Mouse (Mus musculus) stomach, embryonic 14.5 days (tissue): ENCODE data around the gene Gstm1. TPM values are rescaled to one million over a fixed set of nuclear protein-coding genes. Genes with fewer than 3 reads are reported as not detected.

Experiments
- ATAC-seq: fragments of 200-750 bp; cut with Nextera tagmentation; 2 replicates; pipeline ENCODE4 v1.8.0; 2017; ENCODE audit warnings: low read depth, moderate TSS enrichment; ENCODE audit not compliant: insufficient number of reproducible peaks, insufficient read depth, low FRiP score
- H3K27ac ChIP-seq: fragments of 300-500 bp; sonication (generic); 2 replicates; pipeline ENCODE4 v1.5.1; 2014; ENCODE audit warnings: mild to moderate bottlenecking, low read length, moderate library complexity, mixed read lengths
- H3K27me3 ChIP-seq: fragments of 300-500 bp; sonication (generic); 2 replicates; pipeline ENCODE4 v1.6.1; 2014; ENCODE audit warnings: low read length, control low read depth, mixed read lengths; ENCODE audit not compliant: control insufficient read depth, insufficient read depth
- H3K36me3 ChIP-seq: fragments of 300-500 bp; sonication (generic); 2 replicates; pipeline ENCODE4 v1.6.1; 2014; ENCODE audit warnings: mild to moderate bottlenecking, control low read depth, low read length, moderate library complexity, mixed read lengths; ENCODE audit not compliant: control insufficient read depth, insufficient read depth
- H3K4me1 ChIP-seq: fragments of 300-500 bp; sonication (generic); 2 replicates; pipeline ENCODE4 v1.6.1; 2014; ENCODE audit warnings: low read length, control low read depth, mixed read lengths; ENCODE audit not compliant: control insufficient read depth, insufficient read depth
- H3K4me2 ChIP-seq: fragments of 300-500 bp; sonication (generic); replicated peaks from 2 replicates; pipeline ENCODE4 v1.6.1; 2014; ENCODE audit warnings: low read depth, low read length, control low read depth
- H3K4me3 ChIP-seq: fragments of 300-500 bp; sonication (generic); 2 replicates; pipeline ENCODE4 v1.5.1; 2014; ENCODE audit warnings: low read depth, low read length, control low read depth
- H3K9ac ChIP-seq: fragments of 300-500 bp; sonication (generic); replicated peaks from 2 replicates; pipeline ENCODE4 v1.6.1; 2014; ENCODE audit warnings: low read depth, mild to moderate bottlenecking, control low read depth, low read length, moderate library complexity, mixed read lengths
- H3K9me3 ChIP-seq: fragments of 300-500 bp; sonication (generic); 2 replicates; pipeline ENCODE4 v1.6.1; 2016; ENCODE audit warnings: low read depth, low read length, control low read depth; ENCODE audit not compliant: control insufficient read depth
- WGBS: fragments of 180-500 bp; shearing (Covaris S2); extraction: QIAGEN DNeasy Blood & Tissue Kit; methylation state at CpG from one replicate; pipeline ENCODE4 v1.1.7; 2014; 5-methylcytosine and 5-hydroxymethylcytosine counted together
- polyA plus RNA-seq: library from polyadenylated mRNA; unstranded; fragments of >200 nt; fragmentation: Nextera tagmentation; extraction: Ambion mirVana; gene quantifications from 2 replicates; pipeline ENCODE4 v1.2.1, GENCODE M21; 2014

The Gstm1 gene
- polyA plus RNA-seq, 1 experiment from 2014 or later = 324 TPM

- no peak overlapping the region for H3K9ac ChIP-seq
- no peaks in the 10 kb centered on the region for H3K9me3 ChIP-seq
- H3K36me3 ChIP-seq = no peaks in the 10 kb centered on the region
- no peak overlapping the region for H3K4me2 ChIP-seq
- no peak overlapping the region for H3K4me3 ChIP-seq
- H3K27me3 ChIP-seq = no peaks in the 10 kb centered on the region
- no peak overlapping the region for H3K27ac ChIP-seq
- no peak for ATAC-seq
- 0 out of 2 replicates have a peak, but pooled peaks cover under 1% of the 10 kb centered on the region for H3K4me1 ChIP-seq
- WGBS = 93% methylated on average over 5 of the region's 5 CpGs
Observed at GRCm38 (mm10) chr3:107966631-107967030, 51.1 kb downstream of the Gstm1 start.

GRCm38 (mm10) chr3:107965592-107965991, 52.2 kb downstream of the Gstm1 start:
- no peaks in the 10 kb centered on the region for H3K36me3 ChIP-seq
- no peaks in the 10 kb centered on the region for H3K9me3 ChIP-seq
- no peaks in the 10 kb centered on the region for H3K4me1 ChIP-seq
- no peak for ATAC-seq
- no peak overlapping the region for H3K9ac ChIP-seq
- 76% methylated on average over 1 of the region's 1 CpGs for WGBS
- H3K4me3 ChIP-seq = no peak overlapping the region
- H3K27ac ChIP-seq = no peak overlapping the region
- no peaks in the 10 kb centered on the region for H3K27me3 ChIP-seq
- H3K4me2 ChIP-seq = no peak overlapping the region

GRCm38 (mm10) chr3:107964656-107965308, 53.0 kb downstream of the Gstm1 start:
- Histone ChIP-seq H3K27ac (peak overlapping the region; percentile 52; the same call in 1 of the 2 replicates), H3K4me3 (no peak overlapping the region), H3K4me1 (no peaks in the 10 kb centered on the region), H3K36me3 (no peaks in the 10 kb centered on the region), H3K27me3 (no peaks in the 10 kb centered on the region), H3K9me3 (no peaks in the 10 kb centered on the region), H3K4me2 (no peak overlapping the region), H3K9ac (no peak overlapping the region)
- 54% methylated on average over 5 of the region's 5 CpGs for WGBS
- ATAC-seq = peak; percentile 46

GRCm38 (mm10) chr3:107964026-107964425, 53.7 kb downstream of the Gstm1 start:
- ATAC-seq = no peak
- Histone ChIP-seq H3K4me2 (no peak overlapping the region), H3K9me3 (no peaks in the 10 kb centered on the region), H3K4me1 (no peaks in the 10 kb centered on the region), H3K4me3 (no peak overlapping the region), H3K36me3 (no peaks in the 10 kb centered on the region), H3K27ac (peak overlapping the region; percentile 52; the same call in 1 of the 2 replicates), H3K9ac (no peak overlapping the region), H3K27me3 (no peaks in the 10 kb centered on the region)
- 73% methylated on average over 4 of the region's 4 CpGs for WGBS

Other genes starting within 250 kb of the Gstm1 start
- gene Eps8l3, start 140.7 kb downstream of the Gstm1 start, polyA plus RNA-seq = 7.0 and 7.2 TPM in 2 replicates
- 166 and 173 TPM in 2 replicates for gene Gstm5, start 122.2 kb downstream of the Gstm1 start, polyA plus RNA-seq
- 19.6 and 21.0 TPM in 2 replicates for gene Gstm7, start 86.2 kb downstream of the Gstm1 start, polyA plus RNA-seq
- gene Gstm6, start 74.2 kb downstream of the Gstm1 start, polyA plus RNA-seq = 6.9 and 8.1 TPM in 2 replicates
- 27.4 and 30.9 TPM in 2 replicates for gene Gstm3, start 48.7 kb downstream of the Gstm1 start, polyA plus RNA-seq
- 169 TPM in 2 replicates for gene Gstm2, start 31.5 kb downstream of the Gstm1 start, polyA plus RNA-seq
- 18.1 and 21.2 TPM in 2 replicates for gene Gstm4, start 26.9 kb upstream of the Gstm1 start, polyA plus RNA-seq
- 33.6 and 36.0 TPM in 2 replicates for gene Ampd2, start 68.7 kb upstream of the Gstm1 start, polyA plus RNA-seq
- gene Gnat2, start 74.8 kb upstream of the Gstm1 start, polyA plus RNA-seq = 0.51 and 1.2 TPM in 2 replicates
- 154 and 170 TPM in 2 replicates for gene Gnai3, start 128.2 kb upstream of the Gstm1 start, polyA plus RNA-seq
- gene Gpr61, start 136.9 kb upstream of the Gstm1 start, polyA plus RNA-seq = 0.07 and 0.26 TPM in 2 replicates
- gene Amigo1, start 168.4 kb upstream of the Gstm1 start, polyA plus RNA-seq = 2.4 and 3.2 TPM in 2 replicates
- 2.7 and 2.8 TPM in 2 replicates for gene Cyb561d1, start 183.2 kb upstream of the Gstm1 start, polyA plus RNA-seq
- 16.8 and 19.9 TPM in 2 replicates for gene Atxn7l2, start 193.0 kb upstream of the Gstm1 start, polyA plus RNA-seq
- 0.24 and 0.30 TPM in 2 replicates for gene Sypl2, start 208.7 kb upstream of the Gstm1 start, polyA plus RNA-seq
- gene Psma5, start 239.0 kb upstream of the Gstm1 start, polyA plus RNA-seq = 280 and 294 TPM in 2 replicates